Comparison of ENCODE assay signal across 25 mouse cellular contexts in genomic region chr11:36335147-36335546, GRCm38 (mm10).
"Had no signal": no experiment of that assay in that cellular context is flagged by ENCODE, and none has a peak within 500 bp of the region (broad histone marks: within the 10 kb centered on the region; RNA-seq: fewer than 3 reads in every experiment).

No protein-coding gene starts in this region.

- H3K9ac ChIP-seq: heart, embryonic 12.5 days; hindbrain, embryonic 13.5 days; hindbrain, embryonic 15.5 days; intestine, embryonic 15.5 days; limb, embryonic 12.5 days; liver, embryonic 13.5 days; liver, embryonic 15.5 days had no signal

- H3K4me3 ChIP-seq: gastrocnemius, adult 2 months; heart, embryonic 10.5 days; heart, embryonic 12.5 days; hindbrain, embryonic 13.5 days; hindbrain, embryonic 15.5 days; intestine, embryonic 15.5 days; left cerebral cortex, adult 2 months; limb, embryonic 10.5 days; limb, embryonic 12.5 days; liver, embryonic 13.5 days; liver, embryonic 15.5 days had no signal

- H3K4me1 ChIP-seq: intestine, embryonic 15.5 days; liver, embryonic 13.5 days; liver, embryonic 15.5 days had no signal

- H3K36me3 ChIP-seq: heart, embryonic 10.5 days; heart, embryonic 12.5 days; hindbrain, embryonic 13.5 days; hindbrain, embryonic 15.5 days; intestine, embryonic 15.5 days; limb, embryonic 10.5 days; limb, embryonic 12.5 days; liver, embryonic 13.5 days; liver, embryonic 15.5 days had no signal

- DNase-seq: gastrocnemius, adult 2 months; gastrocnemius, postnatal 10 days; gastrocnemius, postnatal 25 days; heart, adult 18-20 months; heart, postnatal 10 days; heart, postnatal 4 days; kidney, adult 18-20 months; kidney, adult 8-10 months; kidney, postnatal 10 days; kidney, postnatal 25 days; kidney, postnatal 4 days; liver; liver, embryonic 13.5 days had no signal

- ATAC-seq: inflammation-experienced regulatory T-cells, adult 6 months; intestine, embryonic 15.5 days; intestine, postnatal 0 days had no signal

- H3K9me3 ChIP-seq: heart, embryonic 10.5 days; heart, embryonic 12.5 days; hindbrain, embryonic 13.5 days; hindbrain, embryonic 15.5 days; intestine, embryonic 15.5 days; limb, embryonic 10.5 days; limb, embryonic 12.5 days; liver, embryonic 13.5 days; liver, embryonic 15.5 days had no signal

- H3K27me3 ChIP-seq: heart, embryonic 12.5 days; hindbrain, embryonic 13.5 days; hindbrain, embryonic 15.5 days; intestine, embryonic 15.5 days; limb, embryonic 12.5 days; liver, embryonic 13.5 days; liver, embryonic 15.5 days had no signal

- H3K4me2 ChIP-seq: hindbrain, embryonic 13.5 days; hindbrain, embryonic 15.5 days; intestine, embryonic 15.5 days; liver, embryonic 11.5 days; liver, embryonic 13.5 days; liver, embryonic 15.5 days had no signal

- H3K27ac ChIP-seq: gastrocnemius, adult 2 months; heart, embryonic 10.5 days; hindbrain, embryonic 13.5 days; hindbrain, embryonic 15.5 days; intestine, embryonic 15.5 days; left cerebral cortex, adult 2 months; liver, embryonic 13.5 days; liver, embryonic 15.5 days had no signal
